Mouse (Mus musculus): Measurements from ENCODE around the gene Kcnma1.

Gene Kcnma1

DNA sequence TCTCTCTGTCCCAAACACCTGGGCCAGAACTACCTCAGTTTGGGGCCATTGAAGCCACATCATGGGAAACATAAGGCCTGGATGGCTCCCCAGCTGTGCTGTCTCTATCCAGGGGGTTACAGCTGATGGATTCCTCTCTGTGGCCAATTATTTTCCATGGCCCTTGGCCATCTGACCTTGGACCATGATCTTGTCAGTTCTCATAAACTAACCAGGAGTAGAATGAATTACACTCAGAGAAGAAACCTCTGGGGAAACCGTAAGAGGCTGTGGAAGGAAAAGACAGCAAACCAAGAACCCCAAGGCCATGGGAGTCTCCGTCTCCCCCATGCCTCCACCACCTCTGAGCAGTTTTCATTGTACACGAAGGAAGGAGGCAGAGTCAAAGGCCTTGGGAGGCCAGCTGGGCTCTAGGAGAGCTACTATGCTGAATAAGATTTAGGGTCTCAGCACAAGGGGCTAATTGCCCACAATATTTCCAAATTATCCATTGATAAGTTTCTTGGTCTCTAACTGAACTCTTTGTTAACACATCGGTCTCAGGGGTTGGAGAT, 491.6 kb downstream of the Kcnma1 start:
- DNase-seq: peak; percentile 70 to 74

DNA sequence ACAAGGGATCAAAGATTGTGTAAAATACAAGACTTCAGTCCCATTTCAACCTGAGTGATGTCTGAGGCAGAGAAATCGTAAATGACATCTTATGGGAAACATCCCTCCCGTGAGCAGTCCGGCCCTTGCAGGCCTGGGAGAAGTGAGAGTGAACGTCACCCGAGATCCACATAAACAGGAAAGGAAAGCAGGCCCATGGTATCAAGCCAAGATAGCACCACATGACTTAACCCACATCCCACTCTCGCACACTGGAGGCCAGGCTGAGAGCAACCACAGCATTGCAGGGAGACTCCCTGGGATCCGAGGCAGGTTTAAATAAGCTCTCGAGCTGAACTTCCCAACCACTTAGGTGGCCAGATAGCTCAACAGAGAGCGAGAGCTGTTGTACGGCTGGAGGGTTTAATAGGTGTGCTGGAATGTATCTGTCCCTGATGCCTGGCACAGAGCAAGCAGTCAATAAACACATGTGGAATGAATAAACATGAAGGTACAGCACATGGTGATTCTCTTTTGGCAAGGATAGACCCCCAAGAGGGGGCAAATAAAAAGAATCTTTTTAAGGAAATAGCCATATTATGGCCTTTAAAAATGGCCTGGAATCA, 493.1 kb downstream of the Kcnma1 start:
- peak in 1 of 2 experiments; percentile 4 for DNase-seq

DNA sequence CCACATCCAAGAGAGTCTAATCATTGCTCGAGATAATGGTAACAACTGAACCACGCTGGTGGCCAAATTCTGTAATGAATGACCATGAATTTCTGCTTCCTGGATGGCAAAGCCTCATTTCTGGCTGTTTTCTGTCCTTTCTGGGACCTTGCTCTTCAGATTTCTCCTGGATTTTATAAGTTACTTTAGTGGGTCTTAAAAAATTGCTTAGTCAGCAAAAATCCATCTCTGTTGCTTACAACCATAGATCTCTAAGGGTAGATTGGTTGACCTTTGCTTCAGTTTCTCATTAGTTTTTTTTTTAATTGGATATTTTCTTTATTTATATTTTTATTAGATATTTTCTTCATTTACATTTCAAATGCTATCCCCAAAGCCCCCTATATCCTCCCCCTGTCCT, 496.9 kb downstream of the Kcnma1 start:
- DNase-seq: no peak

DNA sequence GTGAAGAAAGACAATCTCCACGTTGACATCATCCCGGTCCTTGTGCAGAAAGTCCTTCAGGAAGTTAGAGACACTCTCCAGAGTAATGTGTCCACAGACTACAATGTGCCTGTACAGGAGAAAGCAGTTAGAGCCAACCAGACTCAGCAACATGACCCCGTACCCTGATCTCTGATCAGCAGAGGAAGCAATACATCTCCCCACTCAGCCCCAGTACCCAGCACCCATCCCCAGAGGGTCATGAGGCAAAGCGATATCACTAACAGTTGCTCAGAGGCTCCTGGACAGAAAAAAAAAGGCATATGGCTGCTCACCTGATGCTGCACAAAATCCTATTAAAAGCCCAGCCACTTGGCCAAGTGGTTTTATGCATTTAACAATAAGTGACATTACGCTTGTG, 504.5 kb downstream of the Kcnma1 start:
- DNase-seq: no peak

DNA sequence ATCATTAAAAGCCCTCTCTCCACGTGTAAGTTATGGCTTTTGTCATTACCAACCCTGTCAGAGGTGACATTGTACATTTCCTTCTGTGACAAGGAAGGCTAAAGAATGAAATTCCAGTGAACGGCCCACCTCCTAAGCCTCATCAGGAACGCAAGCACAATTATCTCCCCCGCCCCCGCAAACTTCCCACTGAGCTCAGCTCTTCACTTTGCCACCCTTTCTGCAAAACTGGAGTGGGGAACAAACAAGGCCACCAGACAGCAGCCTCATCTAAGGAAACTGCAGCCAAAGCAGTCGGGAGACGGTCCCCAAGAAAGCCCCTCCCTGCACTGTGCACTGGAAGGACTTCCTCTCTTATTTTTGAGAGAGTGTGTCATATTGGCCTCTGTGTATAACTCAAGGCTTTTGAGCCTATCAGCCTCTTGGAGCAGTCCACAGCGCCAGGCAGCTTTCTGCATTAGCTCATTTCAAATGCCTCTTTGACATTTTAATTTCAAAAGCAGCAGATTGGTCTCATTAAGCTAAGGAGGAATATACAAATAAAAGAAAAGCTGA, 512.0 kb downstream of the Kcnma1 start:
- peak; percentile 15 to 43 for DNase-seq

DNA sequence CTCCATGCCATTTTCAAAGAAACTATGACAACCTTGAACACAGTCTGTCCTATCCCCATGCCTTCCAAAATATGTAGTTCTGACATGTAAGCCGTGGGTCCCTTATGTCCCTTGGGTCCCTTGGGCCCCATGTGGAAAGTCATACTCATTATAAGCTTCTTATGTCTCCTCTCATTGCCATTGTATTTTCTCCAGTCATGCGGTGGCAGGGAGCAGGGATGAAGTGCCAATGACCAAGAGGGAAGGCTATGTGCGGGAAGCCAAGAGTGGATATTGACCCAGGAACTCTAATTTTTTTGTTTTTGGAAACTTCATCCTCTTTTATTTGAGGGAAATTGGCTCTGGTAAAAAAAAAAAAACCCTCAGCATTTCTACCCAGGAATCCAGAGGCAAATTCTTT, 517.5 kb downstream of the Kcnma1 start:
- DNase-seq: no peak

DNA sequence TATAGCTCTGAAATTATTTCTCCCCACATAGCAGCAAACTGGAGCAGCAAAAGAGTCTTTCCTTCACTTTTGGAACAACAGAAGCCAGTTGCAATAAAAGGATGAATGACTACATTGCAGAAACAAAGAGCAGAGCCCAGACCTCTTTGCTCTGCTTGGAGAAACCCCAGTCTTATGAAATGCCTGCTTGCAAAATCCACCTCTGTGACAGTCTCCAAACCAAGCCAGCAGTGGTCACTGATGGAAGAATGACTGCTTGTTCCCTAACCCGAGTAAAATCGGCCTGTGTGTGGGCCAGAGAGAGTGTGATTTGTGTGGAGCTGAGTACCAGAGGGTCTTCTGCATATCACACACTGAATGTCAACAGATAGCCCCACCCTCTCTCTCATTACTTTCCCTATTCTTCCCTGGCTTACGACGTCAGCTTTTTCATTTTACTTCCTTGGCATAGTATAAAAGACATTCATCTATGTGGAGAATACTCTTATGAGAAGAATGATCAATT, 518.0 kb downstream of the Kcnma1 start:
- peak in 1 of 2 experiments; percentile 36 for DNase-seq

DNA sequence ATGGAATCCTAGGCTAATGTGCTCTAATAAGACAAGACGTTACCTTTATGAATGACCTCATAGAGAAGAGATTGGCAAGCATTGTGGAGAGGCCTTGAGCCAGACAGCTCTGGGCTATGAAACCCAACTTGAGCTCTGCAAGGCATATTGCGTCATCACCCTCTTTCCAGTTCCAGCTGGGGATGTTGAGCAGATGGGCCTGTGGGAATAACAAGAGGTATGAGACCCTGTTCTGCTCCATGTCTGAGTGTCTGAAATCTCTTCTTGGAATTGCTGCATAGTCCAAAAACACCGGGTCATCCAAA, 519.8 kb downstream of the Kcnma1 start:
- peak in 1 of 2 experiments; percentile 41 for DNase-seq

DNA sequence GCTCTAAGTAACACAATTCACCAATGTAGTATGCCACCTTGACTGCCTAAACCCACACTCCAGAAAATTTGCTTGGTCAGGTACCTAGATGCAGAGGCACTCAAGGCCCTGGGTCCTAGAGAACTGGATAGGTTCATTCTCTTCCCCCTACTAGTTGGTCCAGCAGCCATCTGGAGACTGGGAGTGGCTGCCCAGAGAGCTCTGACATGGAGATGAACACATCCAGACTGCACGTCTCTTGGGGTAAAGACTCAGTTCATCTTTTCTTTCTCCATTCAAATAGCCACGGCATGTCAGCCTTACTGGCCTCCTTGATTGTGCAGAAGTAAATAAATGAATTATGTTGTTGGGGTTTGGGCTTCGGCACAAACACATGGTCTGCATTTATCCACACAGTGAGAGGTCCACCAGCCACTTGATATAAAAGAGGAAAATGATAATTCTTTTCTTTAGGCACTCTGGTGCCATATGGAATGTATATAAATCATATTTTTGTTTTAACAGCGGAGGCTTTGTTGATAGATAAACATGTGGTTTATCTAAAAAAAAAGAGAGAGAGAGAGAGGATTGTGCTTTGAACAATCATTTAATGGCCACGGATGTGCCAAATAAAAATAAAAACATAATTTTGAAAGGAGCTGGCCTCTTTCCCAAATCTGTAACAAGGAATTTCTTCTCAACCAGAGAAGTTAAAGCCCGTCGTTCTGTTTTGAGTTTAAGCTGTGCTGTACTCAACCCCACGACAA, 520.4 kb downstream of the Kcnma1 start:
- DNase-seq: no peak

DNA sequence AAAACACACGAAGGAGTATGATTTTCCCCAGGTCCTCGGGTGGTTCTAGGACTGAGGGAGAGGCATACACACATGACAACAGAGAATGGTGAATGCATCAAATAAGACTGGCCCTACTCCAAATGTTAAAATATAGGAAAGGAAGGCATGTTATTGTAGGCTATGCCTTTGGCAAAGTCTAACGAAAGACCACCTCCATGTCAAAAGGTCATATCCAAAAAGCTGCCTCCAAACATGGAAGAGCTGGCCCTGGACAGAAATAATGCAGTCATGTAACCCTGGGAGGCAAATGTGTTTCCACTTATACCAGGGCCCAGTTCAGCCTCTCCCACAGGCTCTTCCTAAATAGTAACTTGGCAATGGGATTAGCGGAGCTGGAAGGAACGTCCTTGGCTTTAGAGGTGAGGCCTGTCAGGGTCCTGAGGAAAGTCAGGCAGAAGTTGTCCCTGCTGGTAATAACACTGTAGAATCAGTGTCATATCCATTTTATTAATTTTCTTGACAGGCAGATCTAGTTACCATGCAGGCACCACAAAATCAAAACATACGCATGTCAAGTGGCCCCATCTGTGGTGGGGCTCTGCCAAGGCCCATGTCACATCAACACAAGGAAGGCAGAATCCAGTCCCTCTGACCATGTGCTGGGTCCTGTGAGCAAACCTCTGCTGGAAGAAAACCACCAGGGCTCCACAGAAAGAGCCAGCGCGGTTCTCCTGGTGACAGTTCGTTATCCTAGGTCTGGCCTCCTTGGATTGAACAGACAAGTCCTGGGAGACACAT, 521.5 kb downstream of the Kcnma1 start:
- no peak for DNase-seq

DNA sequence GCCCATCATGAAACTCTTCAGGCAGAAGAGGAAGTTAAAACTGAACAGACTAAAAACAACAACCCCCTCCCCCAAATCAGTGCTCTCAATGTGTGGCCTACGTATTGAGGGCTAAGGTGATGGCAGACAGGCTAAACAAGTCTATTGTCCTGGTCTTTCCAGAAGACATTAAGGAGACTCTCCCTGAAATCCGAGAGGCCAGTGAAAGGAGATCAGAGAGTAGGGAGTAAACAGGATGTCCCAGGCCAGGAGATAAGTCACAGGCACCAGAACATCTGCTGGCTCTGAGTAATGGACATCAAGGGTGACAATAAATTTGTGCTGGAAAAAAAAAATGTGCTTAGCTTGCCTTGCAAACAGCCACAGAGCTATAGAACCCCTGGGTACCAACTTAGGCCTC, 522.9 kb downstream of the Kcnma1 start:
- DNase-seq: no peak

DNA sequence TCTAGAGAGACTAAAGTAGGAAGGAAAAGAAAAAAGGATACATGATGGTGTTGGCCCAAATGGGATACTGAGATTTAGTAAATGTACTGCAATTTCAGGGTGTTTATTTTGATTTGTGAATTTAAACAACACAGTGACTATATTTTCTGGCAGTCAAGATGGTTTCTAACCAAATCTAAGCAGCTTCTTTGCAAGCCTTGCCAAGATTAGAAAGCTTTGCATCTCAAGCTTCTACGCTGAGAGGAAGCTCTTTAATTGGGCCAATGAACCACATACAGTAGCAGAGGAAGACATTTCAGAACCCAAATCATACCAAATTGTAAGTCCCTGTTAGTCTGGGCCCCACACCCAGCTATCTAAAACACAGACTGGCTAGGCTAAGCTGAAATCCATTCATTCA, 527.6 kb downstream of the Kcnma1 start:
- DNase-seq: no peak

DNA sequence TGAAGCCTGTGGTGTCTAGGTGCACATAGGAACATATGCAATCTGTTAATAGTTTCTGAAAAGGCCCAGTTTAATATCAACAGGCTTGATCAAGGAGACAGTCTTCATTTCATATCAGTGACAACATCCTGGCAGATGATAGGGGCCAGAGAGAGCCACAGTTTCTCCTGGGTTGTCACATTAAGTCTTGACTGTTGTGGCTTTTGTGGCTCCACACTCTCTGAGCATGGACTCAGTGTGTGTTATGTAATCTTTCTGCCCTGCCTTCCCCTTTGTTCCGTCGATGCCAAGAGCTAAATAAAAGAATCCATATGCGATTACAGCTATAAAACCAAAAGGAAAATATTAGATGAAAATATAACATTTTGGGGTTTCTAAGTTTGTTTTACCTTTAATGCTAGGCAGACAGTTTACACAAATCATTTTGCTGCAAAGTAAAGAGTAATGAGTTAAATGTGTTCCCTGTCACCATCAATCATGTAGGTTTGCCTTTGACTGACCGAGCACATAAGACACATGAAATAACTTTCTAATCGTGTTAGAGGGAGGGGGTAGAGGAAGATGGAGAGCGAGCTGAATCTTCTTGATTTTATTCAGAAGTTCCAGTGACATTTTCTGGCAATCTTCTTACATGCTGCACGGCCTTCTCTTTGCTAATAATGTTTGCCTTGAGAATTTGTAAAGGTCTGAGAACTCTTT, 528.3 kb downstream of the Kcnma1 start:
- no peak for DNase-seq

DNA sequence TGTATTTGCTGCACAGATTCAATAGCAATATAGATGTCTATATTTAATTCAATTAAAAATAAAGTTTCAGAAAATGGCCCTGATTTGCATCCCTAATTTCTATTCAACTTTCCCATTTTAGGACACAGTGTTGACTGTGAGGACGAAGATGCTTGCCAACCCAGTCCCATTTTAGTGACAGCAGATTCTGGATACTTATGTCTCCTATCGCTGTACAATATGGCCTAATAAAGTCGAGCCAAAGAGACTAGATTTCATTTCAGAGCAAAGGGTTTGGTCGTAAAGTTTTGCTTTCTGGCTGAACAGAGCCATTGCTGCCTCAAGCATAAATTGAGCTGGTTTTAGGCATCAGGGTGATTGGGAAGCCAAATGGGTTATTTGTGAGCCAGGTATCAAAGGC, 539.2 kb downstream of the Kcnma1 start:
- DNase-seq: no peak

DNA sequence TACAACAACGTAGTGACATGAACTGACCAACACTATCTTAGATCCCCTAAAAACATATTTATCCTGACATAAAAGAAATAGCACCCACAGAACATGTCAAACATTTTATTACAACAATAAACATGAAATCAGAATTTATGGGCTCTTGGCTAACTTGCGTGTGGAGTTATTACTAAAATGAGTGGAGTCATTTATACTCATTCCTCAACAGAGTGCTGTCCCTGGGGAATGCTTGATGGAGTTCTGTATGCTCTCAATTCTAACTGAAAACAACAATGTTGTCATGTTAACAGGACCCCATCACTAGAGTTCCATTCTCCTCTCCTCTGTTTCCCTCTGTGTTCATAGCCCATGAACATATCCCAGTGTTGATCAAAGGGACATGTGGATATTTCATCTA, 544.2 kb downstream of the Kcnma1 start:
- DNase-seq: peak in 1 of 2 experiments; percentile 20

DNA sequence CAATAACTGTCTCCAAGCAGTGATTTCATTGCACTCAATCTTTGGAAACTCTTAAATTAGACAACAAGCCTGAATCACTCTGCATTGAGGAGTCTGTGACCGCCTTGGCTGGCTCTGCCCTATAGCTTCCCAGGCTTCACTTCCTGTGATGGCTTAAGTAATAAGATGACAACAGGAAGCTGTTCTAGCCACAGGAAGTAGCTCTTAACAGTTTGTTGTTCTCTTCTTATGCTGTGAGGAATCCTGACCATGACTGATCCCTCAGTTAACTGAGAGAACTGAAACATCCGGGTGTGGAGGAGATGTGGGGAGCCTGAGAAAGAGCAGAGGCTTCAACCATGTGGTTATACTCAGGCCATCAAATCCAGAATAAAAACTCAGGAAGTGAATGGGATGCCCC, 549.2 kb downstream of the Kcnma1 start:
- no peak for DNase-seq

DNA sequence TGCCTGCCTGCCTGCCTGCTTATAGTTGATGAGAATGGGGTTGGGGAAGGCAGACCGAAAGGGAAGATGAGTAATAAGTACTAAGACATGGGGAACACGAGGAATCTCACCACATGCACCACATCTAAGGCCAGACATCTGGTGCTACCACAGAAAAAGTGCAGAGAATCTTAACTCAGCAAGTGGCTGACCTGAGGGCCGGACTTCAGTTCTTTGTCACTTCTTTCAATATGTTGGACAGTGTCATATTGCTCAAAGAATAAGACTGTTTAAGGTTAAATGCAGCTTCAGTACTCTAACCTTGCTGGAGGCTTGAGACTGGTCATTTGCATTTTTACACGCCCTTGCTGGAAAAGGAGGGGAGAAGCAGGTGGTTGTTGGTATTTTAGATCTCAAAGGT, 555.7 kb downstream of the Kcnma1 start:
- DNase-seq: no peak

DNA sequence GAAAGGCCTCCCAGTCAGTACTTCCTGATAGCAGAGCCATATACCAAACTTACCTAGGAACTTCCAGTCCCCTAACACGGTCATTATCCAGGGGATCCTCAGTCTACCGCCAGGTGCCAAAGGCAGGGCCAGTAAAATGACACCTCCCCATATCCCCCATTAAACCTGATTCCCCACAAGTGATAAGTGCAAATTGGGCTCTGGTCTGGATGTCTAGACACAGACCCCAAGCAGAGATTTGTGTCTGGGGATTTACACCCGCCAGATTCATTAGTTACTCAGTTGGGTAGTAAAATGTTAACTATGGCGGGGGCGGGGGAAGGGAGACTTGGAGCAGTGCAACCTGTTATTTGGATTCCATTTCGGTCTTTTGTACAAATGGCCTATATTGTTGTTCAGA, 562.6 kb downstream of the Kcnma1 start:
- DNase-seq: no peak

DNA sequence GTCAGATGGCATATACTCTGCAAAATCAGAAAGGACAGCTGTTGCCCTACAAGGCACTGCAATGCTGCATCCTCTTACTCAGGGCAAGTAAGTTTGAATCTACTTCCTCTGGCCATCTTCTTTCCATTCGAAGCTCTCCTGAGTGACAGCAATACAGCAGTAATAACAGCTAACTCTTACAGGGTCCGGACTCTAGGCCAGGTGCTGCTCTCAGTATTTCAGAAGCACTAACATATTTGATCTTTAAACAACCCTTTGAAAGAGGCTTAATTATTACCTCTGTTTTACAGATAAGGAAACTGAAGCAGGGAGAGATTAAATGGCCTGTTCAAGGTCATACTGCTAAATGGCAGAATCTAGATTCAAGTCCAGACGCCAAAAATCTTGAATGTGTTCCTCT, 576.8 kb downstream of the Kcnma1 start:
- DNase-seq: no peak

DNA sequence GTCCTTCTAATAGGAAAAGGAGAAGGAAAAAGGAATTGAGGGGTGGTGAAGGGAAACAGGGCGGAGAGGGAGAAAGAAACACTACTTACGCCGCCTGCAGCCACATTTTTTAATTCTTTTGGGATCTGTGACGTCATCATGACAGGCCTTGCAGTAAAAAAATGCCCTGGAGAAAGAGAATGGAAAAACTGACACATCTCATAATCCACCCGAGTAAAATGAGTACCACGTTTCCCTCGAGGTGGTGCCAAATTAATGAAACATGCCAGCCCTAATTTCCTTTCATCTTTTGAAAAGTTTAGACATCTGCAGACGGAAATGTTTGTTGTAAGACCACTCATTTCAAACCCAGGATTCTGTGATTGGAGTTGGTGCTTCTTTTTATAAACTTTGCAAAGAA, 578.4 kb downstream of the Kcnma1 start:
- DNase-seq: no peak

DNA sequence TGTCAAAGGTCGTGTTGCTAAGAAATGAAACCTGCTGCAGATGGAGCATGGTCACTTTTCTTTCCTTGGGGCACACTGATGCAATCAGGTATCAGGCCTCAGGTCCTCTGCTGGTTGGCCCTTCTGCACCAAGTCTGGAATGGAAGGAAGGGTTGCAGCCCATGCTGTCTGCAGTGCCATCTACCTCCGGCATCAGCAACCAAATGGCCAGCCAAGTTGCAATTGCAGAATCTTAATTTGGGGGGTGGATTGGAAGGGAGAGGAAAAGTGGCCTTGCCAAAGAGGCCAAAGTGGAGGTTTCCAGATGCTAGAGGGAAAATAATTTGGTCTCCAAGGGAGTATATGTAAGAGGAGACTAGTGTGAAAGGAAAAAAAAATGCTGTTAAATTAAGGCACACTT, 584.3 kb downstream of the Kcnma1 start:
- DNase-seq: no peak

DNA sequence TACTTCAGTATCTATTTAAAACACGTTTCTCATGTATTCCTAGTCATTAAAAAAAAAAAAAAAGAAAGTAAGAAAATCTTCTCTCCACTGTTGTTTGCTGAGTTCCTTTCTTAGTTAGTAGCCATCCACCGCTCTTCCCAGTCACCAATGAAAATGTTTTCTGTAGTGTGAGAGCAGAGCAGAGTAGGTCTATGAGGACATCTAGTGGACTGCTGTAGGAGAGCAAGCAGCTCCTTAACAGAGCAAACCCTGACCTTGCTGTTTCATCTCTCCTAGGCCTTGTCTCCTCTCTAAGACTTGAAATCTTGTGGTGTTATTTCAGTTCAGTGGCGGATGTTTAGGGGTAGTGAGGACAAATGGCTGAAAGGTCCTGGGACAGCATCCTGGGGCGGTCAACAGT, 585.2 kb downstream of the Kcnma1 start:
- peak in 1 of 2 experiments; percentile 14 for DNase-seq

All from kidney, postnatal 25 days (tissue).